Mouse (Mus musculus): Measurements from ENCODE around the gene Hoxb5.

Hoxb5 gene

DNA sequence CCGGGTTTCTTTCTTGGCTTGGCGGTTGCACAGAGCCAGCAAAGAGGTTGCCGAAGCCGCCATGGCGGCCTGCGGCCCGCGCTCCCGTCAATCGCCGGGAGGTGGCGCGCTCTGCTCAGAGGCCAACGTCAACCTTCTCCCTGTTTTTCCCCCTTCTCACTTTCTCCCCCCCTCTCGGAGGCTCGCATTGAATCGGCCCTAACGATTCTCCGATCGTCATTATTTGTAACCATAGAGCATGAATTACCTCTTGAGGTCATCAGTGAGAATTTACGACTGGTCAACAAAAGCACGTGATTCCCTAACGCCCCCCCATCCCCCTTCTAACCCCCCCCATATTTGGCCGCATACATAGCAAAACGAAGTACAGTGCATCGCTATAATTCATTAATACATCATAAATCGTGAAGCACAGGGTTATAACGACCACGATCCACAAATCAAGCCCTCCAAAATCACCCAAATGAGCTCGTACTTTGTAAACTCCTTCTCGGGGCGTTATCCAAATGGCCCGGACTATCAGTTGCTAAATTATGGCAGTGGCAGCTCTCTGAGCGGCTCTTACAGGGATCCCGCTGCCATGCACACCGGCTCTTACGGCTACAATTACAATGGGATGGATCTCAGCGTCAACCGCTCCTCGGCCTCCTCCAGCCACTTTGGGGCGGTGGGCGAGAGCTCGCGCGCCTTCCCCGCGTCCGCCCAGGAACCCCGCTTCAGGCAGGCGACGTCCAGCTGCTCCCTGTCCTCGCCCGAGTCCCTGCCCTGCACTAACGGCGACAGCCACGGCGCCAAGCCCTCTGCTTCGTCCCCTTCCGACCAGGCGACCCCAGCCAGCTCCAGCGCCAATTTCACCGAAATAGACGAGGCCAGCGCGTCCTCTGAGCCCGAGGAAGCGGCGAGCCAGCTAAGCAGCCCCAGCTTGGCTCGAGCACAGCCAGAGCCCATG lies at the start of gene Hoxb5:
Gene Hoxb5, plus strand, starts transcription at position 186 of the 949 bp plus-strand sequence.
- 2% methylated on average over 69 of the region's 69 CpGs for WGBS

DNA sequence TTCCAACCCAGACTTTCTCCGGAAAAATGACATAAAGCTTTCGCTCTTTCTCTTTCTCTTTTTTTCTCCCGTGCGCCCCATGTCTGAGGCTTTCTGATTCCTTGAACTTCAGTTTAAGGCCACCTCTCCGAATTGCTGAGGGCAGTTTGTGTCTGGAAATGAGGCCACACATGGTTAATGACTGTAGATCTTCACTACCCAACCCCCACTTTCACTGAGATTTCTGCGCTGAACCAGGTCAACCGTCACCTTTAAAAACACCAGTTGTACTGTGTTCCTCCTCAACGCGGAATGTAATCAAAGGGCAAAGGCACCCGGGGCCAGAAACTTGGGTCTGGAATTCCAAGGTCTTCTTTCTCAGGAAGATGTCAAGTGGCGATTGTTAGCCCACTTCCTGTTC lies 48.9 kb upstream of the Hoxb5 start:
- 2% methylated on average over 11 of the region's 11 CpGs for WGBS

DNA sequence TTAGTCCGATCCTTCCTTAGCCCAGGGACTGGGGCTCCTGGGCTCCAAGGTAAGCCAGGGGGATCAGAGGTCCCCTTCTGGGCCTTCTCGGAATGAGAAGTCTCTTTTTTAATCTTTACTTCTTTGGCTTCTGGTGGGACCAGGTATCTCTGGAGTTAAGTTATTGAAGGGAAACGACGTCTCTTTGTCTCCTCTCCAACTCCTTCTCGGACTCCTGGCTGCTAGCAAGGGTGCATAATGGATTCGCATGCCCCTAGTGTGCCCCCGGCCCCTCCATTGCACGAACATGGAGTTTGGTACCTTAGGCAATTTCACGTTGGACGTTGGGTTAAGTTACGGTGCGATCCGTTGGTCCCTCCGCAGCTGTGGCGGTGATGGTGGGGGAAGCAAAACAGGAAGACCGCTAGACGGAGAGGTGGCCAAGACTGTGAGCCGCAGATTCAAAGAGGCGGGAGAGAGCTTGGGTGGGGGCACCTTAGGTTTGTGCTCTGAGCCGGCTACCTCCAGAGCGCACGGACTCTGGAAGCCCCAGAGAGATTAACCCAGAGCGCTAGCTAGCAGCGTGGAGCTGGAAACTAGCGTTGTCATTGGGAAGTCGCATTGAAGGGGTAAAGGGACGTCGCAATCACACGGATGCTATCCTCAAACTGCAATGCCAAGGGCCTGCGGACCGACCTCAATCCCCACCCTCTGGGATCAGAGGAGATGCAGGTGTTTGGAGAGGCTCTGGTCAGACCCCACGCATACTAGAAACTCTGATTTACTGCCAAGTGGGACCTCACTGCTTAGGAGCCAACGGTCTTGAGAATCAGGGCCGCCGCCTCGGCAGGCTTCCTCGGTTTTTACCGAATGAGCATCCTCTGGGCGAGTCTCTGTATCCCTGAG lies 47.8 kb upstream of the Hoxb5 start:
- 5% methylated on average over 39 of the region's 39 CpGs for WGBS

DNA sequence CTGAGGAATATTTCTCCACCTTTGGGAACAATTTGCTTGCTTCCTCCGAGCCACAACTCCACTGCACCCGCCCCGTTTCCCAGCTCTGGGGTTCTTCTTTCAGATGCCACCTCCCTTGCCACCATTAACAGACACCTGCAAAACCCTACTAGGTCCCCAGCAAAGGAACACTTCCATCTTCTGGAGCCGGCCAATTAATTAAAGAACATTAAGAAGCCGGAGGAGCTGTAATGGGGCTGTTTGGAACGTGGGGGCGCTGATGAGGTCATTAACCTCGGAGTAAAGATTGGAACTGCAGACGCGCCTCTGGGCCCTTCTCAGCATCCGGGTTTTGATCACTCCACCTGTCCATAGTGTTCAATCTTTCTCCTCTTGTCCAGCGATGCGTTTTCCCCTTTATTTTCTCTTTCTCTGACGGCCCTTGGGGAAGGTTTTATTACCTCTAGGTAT lies 47.1 kb upstream of the Hoxb5 start:
- 3% methylated on average over 14 of the region's 14 CpGs for WGBS

DNA sequence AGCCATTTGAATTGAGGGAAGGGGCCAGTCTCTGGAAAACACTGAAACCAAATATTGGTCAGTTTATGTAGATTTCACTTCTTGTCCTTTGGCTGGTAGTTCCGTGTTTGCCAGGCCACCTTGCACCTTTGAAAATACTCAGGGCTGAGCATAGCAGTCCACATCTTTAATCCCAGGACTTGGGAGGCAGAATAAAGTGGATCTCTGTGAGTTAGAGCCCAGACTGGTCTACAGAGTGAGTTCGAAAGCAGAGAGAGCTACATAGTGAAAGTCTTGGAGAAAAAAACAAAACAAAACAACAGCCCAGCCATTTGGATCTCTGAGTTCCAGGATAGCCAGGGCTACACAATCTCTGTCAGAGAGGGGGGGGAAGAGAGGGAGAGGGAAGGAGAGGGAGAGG lies 46.0 kb upstream of the Hoxb5 start:
- WGBS, result 20% methylated on average over 2 of the region's 2 CpGs

DNA sequence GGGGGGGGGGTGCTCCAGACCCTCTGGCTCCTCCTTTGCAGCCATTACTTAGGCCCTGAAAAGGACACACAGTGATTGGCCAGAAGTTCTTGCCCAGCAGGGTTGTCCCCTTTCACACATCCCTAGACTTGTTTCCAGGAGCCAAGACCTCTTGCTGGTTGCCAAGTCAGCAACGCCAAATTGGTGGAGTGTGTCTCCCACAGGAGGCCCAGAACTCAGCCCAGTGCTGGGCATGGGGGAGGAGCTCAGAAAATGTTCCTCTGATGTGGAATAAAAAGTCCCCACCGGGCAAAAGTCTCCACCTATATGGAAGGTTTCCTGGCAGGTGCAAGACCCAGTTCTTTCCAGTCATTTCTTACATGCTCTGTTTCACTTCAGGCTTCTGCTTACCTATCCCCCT lies 44.1 kb upstream of the Hoxb5 start:
- WGBS, result 7% methylated on average over 2 of the region's 2 CpGs

DNA sequence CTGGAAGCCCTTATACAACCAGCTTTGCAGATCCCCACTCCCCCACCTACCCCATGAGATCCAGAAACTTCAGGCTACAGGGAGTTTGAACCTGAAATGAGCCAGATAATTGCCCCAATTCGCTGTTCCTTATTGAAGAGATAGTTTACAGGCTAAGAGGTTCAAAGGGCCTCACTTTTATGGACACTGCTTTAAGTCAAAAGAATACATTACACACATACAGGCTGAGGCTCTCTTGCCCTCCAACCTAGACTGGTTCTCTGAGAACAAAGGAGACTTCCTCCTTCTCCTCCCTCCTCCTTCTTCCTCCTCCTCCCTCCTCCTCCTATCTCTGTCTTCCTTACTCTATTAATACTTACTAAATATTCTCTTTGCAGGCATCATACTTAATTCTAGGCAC lies 43.6 kb upstream of the Hoxb5 start:
- WGBS, result 3% methylated on average over 1 of the region's 1 CpGs

DNA sequence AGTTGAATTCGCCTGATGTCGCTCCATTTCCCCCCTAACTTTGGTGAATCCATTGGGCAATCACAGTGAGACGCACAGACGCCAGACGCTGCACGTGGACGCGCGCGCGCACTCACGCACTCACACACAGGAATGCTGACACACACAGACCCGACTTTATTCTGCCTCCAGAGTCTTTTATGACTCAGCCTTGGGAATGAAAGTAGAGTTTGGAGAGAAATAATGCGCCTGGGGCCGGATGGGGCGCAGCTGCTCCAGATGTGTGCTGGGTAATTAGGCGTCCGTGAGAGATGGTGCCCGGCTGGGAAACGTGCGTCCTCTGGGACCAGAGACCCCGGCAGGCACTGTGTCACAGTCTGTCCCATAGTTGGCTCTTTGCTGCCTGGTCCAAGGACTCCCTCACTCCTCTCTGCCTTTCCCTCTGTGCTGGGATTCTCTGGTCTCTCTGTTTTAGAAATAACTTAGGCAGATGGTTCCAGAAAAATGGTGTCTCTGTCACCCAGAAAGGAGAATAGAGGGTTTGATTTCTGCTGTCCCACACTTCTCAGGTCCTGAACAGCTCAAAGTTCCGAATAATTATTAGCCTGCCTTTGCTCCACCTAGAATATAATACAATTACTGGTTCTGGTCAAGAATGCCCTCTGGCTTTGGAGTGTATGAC lies 42.7 kb upstream of the Hoxb5 start:
- WGBS, result 4% methylated on average over 23 of the region's 23 CpGs

DNA sequence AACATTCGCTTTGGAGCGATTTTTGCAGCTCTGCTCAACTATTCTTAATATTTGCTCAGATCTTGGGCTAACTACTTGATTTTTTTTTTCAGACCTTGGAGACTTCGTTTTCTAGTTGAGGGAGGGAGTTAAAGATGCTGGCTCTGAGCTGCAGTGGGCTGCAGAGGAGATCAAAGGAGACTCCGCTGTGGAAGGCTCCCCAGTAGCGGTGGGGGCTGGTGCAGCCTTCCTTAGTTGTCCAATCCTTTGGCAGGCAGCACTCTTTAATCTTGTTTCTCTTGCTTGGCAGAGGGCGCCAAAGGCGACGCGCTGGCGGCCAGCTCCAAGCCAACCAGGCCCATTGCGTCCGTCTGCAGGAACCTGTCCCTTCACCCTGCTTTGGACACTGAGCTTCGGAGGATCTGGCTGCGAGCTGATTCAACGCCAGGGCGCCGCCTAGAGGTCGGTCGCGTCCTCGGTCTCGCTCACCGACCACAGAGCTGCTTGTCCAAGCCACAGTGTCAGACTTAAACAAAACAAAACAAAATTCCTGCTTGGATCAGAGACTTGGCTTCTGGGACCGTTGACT lies 41.7 kb upstream of the Hoxb5 start:
- WGBS, result 3% methylated on average over 24 of the region's 24 CpGs

DNA sequence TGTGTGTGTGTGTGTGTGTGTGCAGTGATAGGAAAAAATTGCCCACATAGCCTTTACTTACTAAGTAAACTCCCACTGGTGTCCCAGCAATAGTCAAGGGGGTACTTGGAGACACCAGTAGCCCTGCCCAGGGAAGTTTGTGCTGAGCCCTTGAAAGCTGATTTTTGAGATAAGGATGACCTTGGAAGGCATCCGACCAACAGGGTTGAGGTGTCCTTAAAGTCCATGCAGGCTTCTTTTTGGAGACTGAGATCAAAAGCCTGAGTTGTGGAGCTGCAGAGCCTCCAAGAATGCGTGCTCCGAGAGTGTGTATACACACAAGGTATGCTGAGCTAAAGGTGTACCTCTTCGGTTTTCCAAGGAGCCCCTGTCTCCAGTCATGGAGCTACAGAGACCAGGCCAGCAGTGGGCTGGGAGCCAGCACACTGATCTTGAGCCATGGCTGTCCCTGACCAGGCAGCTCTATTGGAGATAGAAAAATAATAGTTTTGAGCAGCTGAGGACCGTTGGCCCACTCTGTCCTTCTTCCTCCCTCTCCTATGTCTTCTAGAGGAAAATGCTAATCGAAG lies 40.8 kb upstream of the Hoxb5 start:
- WGBS, result 12% methylated on average over 6 of the region's 6 CpGs

DNA sequence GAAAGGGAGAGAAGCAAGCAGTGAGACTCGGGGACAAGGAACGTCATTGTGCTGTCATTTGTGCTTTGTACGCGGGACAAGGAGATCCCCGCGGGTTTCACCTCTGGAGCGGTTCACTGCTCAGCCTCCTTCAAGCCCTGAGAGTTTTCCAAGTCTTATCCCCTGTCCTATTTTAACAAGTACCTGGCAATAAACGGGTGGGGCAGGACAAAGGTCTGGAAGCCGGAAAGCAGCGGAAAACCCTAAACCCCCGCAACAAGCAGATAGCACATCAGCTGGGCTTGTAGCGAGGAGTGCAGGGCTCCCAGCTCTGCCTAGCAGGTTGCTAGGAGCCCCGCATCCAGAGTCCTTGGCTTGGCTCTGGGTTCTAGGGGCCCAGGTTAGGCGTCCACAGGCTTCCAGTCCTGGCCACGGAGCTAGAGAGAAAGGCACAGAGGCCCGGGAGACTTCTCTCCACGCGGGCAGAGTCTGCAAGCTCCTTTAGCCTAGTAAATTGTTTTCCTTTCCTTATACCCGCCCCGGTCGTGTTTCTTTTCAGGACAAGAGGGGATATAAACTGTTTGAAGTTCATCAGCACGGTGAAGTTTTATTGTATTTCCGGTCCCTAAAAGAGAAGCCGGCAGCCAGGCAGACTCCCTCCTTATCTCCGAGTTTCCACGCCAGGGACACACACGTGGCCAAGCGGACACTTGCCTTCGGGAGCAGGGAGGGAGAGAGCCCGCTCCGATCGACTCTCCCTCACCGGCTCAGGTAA lies 39.3 kb upstream of the Hoxb5 start:
- WGBS, result 2% methylated on average over 33 of the region's 33 CpGs

DNA sequence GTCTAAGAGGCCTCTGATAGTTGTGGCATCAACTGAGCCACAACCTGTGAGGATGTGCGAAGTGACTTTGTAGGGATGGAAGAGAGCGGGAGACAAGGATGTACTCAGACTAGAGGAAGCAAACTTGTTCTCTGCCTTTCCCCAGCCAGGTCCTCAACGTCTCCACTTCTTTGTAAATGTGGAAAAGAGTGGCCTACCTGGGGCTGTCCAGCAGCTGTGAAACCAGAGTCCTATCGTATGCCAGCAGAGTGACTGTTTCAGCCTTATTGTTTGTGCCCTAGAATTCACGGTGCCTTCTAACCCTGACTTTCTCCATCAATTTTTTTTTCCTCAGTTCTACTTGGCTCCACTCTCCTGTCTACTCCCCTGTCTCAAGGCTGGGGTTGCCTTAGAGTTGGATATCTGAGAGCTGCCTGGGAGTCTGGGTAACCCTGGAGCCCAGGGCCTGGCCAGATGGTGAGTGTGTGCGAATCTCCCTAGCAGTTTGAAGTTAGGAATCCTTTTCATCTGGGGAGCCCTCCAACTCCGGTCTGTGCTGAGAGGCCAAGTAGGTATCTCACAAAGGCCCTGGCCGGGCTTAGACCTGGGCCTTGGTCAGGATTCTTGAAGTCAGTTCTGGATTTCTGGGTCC lies 38.6 kb upstream of the Hoxb5 start:
- 6% methylated on average over 8 of the region's 8 CpGs for WGBS

DNA sequence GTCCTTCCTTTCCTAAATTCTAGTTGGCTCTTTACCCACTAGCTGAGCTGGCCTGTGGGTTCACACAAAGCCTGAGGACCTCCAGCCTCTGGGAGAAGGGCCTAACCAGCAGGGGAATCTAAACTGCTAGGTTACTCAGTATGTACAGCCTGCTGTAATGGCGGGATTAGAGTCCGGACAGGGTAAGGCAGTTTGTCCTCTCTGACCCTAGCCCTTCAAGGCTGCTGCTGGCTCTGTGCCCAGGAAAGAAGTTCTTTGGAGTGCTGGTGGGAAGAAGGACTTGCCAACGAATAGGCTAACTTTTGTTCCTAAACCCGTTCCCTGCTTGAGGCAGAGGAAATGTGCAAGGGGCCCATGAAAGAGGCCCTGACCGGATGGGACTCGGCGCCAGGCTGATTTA lies 37.2 kb upstream of the Hoxb5 start:
- WGBS, result 4% methylated on average over 7 of the region's 7 CpGs

DNA sequence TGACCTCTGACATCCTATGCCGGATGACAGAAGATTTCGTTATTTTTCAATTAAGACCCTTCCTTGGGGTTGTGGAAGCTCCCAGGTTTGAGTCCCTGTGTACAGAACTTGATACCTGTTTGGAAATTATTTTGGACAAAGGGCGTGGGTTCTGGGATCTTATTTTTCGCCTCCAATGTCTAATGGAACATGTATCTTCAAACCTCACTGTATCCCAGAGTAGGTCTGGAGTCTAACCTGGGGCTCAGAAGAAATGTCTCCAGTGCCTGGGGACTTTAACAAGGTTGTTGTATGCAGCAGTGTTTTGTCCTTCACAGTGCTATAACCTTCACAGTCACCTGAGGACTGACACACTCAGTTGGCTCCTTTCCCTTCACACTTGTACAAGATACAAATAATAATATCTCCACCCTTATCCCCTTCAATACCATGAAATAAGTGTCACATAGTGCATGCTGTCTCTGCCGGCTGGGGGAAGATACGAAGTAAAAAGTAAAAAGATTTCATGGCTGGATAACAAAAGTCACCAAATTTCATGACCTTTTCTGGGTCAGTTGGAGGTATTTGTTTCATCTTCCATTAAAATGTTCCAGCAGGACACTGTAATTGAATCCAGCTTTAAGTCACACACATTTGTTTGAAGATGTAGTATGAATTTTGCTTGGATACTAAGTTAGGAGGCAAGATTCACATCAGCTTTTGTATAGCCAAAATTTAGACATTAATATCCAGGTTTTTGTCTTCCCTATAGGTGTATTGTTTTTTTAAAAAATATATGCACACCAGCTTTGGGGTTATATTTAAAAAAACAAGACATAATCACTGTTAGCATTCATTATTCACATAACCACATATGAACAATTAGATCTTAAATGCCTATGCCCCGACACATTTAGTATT lies 35.9 kb upstream of the Hoxb5 start:
- 13% methylated on average over 7 of the region's 7 CpGs for WGBS

DNA sequence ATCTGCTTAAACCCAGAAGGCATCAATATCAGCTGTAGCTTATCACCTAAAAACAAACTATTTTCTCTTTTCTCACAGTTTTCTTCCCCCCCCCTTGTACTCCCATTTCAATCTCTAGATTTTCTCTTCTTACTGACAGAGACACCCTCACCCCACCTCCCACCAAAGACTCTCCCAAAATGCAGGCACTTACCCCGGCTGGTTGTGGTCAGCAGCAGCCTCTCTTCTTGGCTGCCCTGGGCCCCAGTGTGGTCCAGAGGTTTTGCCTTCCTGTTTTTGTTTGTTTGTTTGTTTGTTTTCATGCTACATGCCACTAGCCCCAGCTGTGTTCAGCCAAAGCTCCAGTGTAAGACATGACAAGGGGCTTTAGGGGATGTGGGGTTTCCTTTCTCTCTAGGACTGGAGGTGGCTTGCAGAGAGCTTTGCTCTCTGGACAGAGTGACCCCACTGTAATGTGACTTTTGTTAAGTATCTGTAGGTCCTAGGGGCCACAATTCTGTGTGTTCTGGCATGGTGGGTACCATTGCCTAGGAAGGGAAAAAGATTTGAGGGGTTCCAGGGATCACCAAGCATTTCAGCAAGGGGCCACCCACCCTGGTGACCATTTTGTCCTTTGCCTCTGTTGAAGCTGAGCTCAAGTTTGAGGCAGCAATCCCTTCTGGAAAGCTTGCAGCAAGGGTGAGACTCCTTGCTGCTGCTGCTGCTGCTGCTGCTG lies 34.9 kb upstream of the Hoxb5 start:
- 4% methylated on average over 1 of the region's 1 CpGs for WGBS

DNA sequence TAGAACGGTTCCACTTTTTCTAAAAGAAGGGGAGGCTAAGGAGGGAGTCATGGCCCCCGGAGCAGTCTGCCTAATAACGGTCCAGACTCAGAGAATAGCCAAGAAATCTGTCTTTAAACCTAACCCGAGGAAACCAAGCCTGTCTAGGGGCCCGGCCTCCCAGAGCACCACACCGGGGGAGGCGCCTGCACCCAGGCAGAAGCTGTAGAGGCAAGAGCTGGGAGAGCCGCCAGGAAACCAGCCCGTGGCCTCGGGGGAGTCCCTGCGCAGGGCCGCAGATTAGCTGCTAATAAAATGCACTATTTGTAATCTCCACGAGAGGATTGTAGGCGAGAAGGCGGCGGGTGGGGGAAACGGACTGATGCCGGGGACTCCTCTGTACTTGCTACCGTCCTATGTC lies 33.3 kb upstream of the Hoxb5 start:
- 4% methylated on average over 19 of the region's 19 CpGs for WGBS

DNA sequence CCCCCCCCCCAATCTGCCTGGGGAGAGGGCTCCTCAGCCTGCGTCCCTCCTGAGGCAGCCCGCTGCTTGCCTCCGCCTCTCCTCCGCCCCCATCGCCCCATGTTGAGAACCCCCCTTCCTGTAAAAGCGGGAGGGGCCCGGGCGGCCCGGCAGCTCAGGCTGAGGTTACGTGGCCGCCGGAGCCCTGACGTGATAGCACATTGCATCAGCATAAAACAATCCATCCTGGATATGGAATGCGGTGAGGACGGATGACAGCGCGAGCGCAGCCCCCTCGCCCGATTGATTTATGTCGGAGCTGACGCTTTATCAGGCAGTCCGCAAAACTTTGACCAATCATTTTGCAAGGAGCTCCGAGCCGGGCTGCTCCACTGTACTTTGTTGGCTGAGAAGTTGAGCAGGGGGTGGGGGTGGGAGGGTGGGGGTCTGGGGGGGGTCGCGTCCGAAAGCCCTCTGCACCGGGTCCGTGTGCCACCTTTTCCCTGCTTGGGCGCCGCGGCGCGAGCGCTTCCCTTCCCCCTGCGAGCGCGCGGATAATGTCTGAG lies 32.1 kb upstream of the Hoxb5 start, which contains the start of gene Hoxb9:
Gene Hoxb9, plus strand, starts transcription at position 462 of the 545 bp plus-strand sequence.
- WGBS, result 1% methylated on average over 40 of the region's 40 CpGs

DNA sequence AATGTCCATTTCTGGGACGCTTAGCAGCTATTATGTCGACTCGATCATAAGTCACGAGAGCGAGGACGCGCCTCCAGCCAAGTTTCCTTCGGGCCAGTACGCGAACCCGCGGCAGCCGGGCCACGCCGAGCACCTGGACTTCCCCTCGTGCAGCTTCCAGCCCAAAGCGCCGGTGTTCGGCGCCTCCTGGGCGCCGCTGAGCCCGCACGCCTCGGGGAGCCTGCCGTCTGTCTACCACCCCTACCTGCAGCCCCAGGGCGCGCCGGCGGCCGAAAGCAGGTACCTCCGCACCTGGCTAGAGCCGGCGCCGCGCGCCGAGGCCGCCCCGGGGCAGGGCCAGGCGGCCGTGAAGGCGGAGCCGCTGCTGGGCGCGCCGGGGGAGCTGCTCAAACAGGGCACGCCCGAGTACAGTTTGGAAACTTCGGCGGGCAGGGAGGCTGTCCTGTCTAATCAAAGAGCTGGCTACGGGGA lies 31.6 kb upstream of the Hoxb5 start:
- 2% methylated on average over 52 of the region's 52 CpGs for whole genome bisulfite sequencing
